Mouse (Mus musculus) cortical plate, adult 2 months (tissue): ENCODE measurements around the gene Sap30bp.

Experiments used
- CTCF ChIP-seq: fragments of 200-500 bp; IDR thresholded peaks from 2 replicates; pipeline ENCODE4 v1.5.1; 2011; ENCODE audit warnings: mild to moderate bottlenecking, control low read depth, low read length; ENCODE audit not compliant: insufficient read depth; ENCODE audit errors: extremely low read depth
- POLR2A ChIP-seq: fragments of 200-500 bp; IDR thresholded peaks from 2 replicates; pipeline ENCODE4 v1.6.1; 2011; ENCODE audit warnings: mild to moderate bottlenecking, low read length, control low read depth; ENCODE audit not compliant: insufficient read depth; ENCODE audit errors: extremely low read depth

- TF ChIP-seq POLR2A (no peak), CTCF (no peak)
These were observed 23.4 kb downstream of the Sap30bp start for GRCm38 (mm10) chr11:115956453-115956852.
